Mouse (Mus musculus): ENCODE results near the gene Pask. TPM values are rescaled to one million over a fixed set of nuclear protein-coding genes. Genes with fewer than 3 reads are reported as not detected.
"Not testable (repeated sequence)": the region's sequence is repeated elsewhere in the genome, so short reads cannot be mapped to it uniquely, and the experiment has no call there.

Pask gene
- polyA plus RNA-seq, 1 experiment = 0.30 TPM

DNA sequence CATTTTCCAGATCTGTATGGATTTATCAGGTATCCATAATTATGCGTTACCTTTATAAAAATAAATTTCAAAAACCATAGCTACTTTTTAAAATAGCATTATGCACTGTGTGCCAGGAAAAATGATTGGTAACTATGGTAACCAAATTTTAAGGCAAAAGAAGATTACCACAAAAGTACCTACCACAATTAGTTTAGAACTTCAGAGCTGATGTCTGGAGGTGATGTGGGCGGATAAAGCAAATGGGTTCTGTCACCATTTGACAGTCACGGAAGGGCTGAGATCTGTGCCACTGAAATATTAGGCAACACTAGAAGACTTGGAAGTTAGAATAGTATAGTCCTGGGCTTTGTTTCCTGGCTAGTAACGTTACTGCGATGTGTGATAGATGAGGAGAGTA is 3.9 kb upstream of the Pask start:
- Histone ChIP-seq H3K4me3 (replicated peaks) (no peak overlapping the region), H3K27me3 (replicated peaks) (no peaks in the 10 kb centered on the region), H3K4me1 (peaks cover 28% of the 10 kb centered on the region), H3K36me3 (replicated peaks; ENCODE audit: low read length) (peaks cover 69% of the 10 kb centered on the region), H3K9me3 (no peaks in the 10 kb centered on the region)
- TF ChIP-seq GATA1 (IDR thresholded peaks at IDR 0.05; ENCODE audit: borderline replicate concordance, low read length) = no peak
- no peak for TF ChIP-seq FLI1 (IDR thresholded peaks at IDR 0.05; ENCODE audit: low read length)

DNA sequence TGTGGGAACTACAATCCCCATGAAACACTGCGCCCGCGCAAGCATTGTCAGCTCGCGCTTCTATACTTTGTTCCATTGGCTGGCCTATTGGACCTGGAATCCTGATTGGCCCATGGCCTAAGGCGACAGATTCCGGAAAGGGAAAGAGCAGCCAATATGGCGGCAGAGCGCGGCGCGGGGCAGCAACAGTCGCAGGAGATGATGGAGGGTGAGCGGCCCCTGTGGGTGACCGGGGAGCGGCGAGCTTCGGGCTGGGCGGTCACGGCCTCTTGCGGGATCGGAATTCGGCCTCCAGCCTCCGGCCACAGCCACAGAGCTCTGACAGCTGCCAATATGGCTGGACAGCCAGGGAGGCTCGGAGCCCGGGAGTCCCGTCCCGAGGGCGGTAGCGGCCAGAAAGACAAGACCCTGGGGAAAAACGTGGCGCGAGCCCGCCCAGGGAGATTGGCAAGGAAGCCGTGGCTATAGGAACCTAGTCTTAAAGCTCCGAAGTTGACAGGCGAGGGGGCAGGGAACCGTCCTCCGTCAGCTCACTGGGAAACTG is 294 bp upstream of the Pask start:
- no peaks in the 10 kb centered on the region for H3K27me3 ChIP-seq (replicated peaks)
- TF ChIP-seq FLI1 (IDR thresholded peaks at IDR 0.05; ENCODE audit: low read length) (no peak), GATA1 (IDR thresholded peaks at IDR 0.05; ENCODE audit: borderline replicate concordance, low read length) (no peak)
- H3K4me1 ChIP-seq = peaks cover 39% of the 10 kb centered on the region
- H3K36me3 ChIP-seq (replicated peaks; ENCODE audit: low read length) = peaks cover 35% of the 10 kb centered on the region
- H3K9me3 ChIP-seq = no peaks in the 10 kb centered on the region
- peak overlapping the region; percentile 99 for H3K4me3 ChIP-seq (replicated peaks)

- Histone ChIP-seq H3K9me3 (no peaks in the 10 kb centered on the region), H3K4me1 (no peaks in the 10 kb centered on the region), H3K4me3 (replicated peaks) (no peak overlapping the region), H3K36me3 (replicated peaks; ENCODE audit: low read length) (peaks cover 61% of the 10 kb centered on the region), H3K27me3 (replicated peaks) (no peaks in the 10 kb centered on the region)
- no peak for TF ChIP-seq FLI1 (IDR thresholded peaks at IDR 0.05; ENCODE audit: low read length)
- no peak for TF ChIP-seq GATA1 (IDR thresholded peaks at IDR 0.05; ENCODE audit: borderline replicate concordance, low read length)
Measured at GRCm38 (mm10) chr1:93334621-93335020, 8.7 kb downstream of the Pask start.

GRCm38 (mm10) chr1:93326446-93326845 is 16.8 kb downstream of the Pask start:
- H3K4me3 ChIP-seq (replicated peaks) = no peak overlapping the region
- no peaks in the 10 kb centered on the region for H3K9me3 ChIP-seq
- H3K36me3 ChIP-seq (replicated peaks; ENCODE audit: low read length) = peaks cover 74% of the 10 kb centered on the region
- no peaks in the 10 kb centered on the region for H3K27me3 ChIP-seq (replicated peaks)
- TF ChIP-seq GATA1 (IDR thresholded peaks at IDR 0.05; ENCODE audit: borderline replicate concordance, low read length) = no peak
- TF ChIP-seq FLI1 (IDR thresholded peaks at IDR 0.05; ENCODE audit: low read length) = no peak
- H3K4me1 ChIP-seq = peaks cover 19% of the 10 kb centered on the region

- H3K4me1 ChIP-seq = peaks cover 19% of the 10 kb centered on the region
- H3K36me3 ChIP-seq (replicated peaks; ENCODE audit: low read length) = peaks cover 83% of the 10 kb centered on the region
Measured at GRCm38 (mm10) chr1:93323973-93324372, 19.3 kb downstream of the Pask start.

GRCm38 (mm10) chr1:93305581-93306337 is 37.5 kb downstream of the Pask start, which contains the start of gene Mterf4:
Mterf4 (minus strand) TSS chr1:93305915.
- Histone ChIP-seq H3K36me3 (replicated peaks; ENCODE audit: low read length) (peaks cover 50% of the 10 kb centered on the region), H3K4me1 (peaks cover 22% of the 10 kb centered on the region), H3K27me3 (replicated peaks) (no peaks in the 10 kb centered on the region), H3K4me3 (replicated peaks) (peak within 1 kb of the TSS; percentile 97), H3K9me3 (no peaks in the 10 kb centered on the region)
- TF ChIP-seq GATA1 (IDR thresholded peaks at IDR 0.05; ENCODE audit: borderline replicate concordance, low read length) (no peak), FLI1 (IDR thresholded peaks at IDR 0.05; ENCODE audit: low read length) (no peak)

More at GRCm38 (mm10) chr1:93323973-93324372, 19.3 kb downstream of the Pask start:
- H3K4me3 ChIP-seq (replicated peaks) = no peak overlapping the region
- no peaks in the 10 kb centered on the region for H3K9me3 ChIP-seq
- H3K27me3 ChIP-seq (replicated peaks) = no peaks in the 10 kb centered on the region
- TF ChIP-seq GATA1 (IDR thresholded peaks at IDR 0.05; ENCODE audit: borderline replicate concordance, low read length) (no peak), FLI1 (IDR thresholded peaks at IDR 0.05; ENCODE audit: low read length) (no peak)

GRCm38 (mm10) chr1:93300578-93300977 is 42.7 kb downstream of the Pask start:
- Histone ChIP-seq H3K27me3 (replicated peaks) (no peaks in the 10 kb centered on the region), H3K9me3 (no peaks in the 10 kb centered on the region), H3K4me1 (peaks cover 26% of the 10 kb centered on the region), H3K36me3 (replicated peaks; ENCODE audit: low read length) (peaks cover 92% of the 10 kb centered on the region), H3K4me3 (replicated peaks) (no peak overlapping the region)
- no peak for TF ChIP-seq FLI1 (IDR thresholded peaks at IDR 0.05; ENCODE audit: low read length)
- no peak for TF ChIP-seq GATA1 (IDR thresholded peaks at IDR 0.05; ENCODE audit: borderline replicate concordance, low read length)

- Histone ChIP-seq H3K4me3 (replicated peaks) (no peak overlapping the region), H3K27me3 (replicated peaks) (no peaks in the 10 kb centered on the region), H3K36me3 (replicated peaks; ENCODE audit: low read length) (peaks cover 92% of the 10 kb centered on the region), H3K4me1 (peaks cover 23% of the 10 kb centered on the region), H3K9me3 (no peaks in the 10 kb centered on the region)
- no peak for TF ChIP-seq FLI1 (IDR thresholded peaks at IDR 0.05; ENCODE audit: low read length)
- no peak for TF ChIP-seq GATA1 (IDR thresholded peaks at IDR 0.05; ENCODE audit: borderline replicate concordance, low read length)
Measured at GRCm38 (mm10) chr1:93299791-93300190, 43.5 kb downstream of the Pask start.

GRCm38 (mm10) chr1:93294491-93294890 is 48.8 kb downstream of the Pask start:
- not testable (repeated sequence) for H3K9me3 ChIP-seq; H3K4me3 ChIP-seq (replicated peaks); H3K27me3 ChIP-seq (replicated peaks)
- Histone ChIP-seq H3K4me1 (peaks cover 26% of the 10 kb centered on the region), H3K36me3 (replicated peaks; ENCODE audit: low read length) (peaks cover 39% of the 10 kb centered on the region)

DNA sequence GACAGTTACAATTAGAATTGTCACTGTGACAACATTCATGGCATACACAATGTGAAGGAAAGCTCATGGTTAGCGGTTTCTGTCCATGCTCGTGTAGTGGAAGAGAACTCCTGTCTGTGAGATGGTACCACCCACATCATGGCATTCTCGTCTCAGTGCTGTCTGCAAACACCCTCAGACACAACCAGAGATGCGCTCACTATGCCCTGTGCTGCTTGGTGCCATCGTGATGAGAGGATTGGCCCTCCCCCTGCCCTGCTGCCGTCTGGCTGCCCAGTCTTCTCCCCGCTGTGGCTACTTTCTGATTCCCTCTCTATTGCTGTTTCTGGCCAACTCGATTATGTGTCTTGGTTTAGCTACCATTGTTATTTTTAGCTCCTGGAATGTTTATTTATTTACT is 51.3 kb downstream of the Pask start:
- Histone ChIP-seq H3K27me3 (replicated peaks) (peaks cover 20% of the 10 kb centered on the region), H3K36me3 (replicated peaks; ENCODE audit: low read length) (peaks cover 16% of the 10 kb centered on the region), H3K4me3 (replicated peaks) (peak overlapping the region; percentile 21), H3K9me3 (no peaks in the 10 kb centered on the region), H3K4me1 (peaks cover 34% of the 10 kb centered on the region)
- no peak for TF ChIP-seq GATA1 (IDR thresholded peaks at IDR 0.05; ENCODE audit: borderline replicate concordance, low read length)
- no peak for TF ChIP-seq FLI1 (IDR thresholded peaks at IDR 0.05; ENCODE audit: low read length)
